Mouse (Mus musculus): ENCODE results near the gene Eif4g2. TPM values are rescaled to one million over a fixed set of nuclear protein-coding genes. Genes with fewer than 3 reads are reported as not detected.

The Eif4g2 gene
- total RNA-seq (2021) (1,000 to 10,000 TPM in 1 of 2 experiments, 100 to 1,000 TPM in 1; 958 to 1,084 TPM), polyA plus RNA-seq (2012; rRNA removed) (174 and 435 TPM in 2 replicates)
- long read RNA-seq, full-length matches to known transcripts = 651 of 811 reads
- long read RNA-seq, partial matches to known transcripts = 138 of 811 reads
- long read RNA-seq, other reads (novel, unspliced or antisense) = 22 of 811 reads

GRCm38 (mm10) chr7:111082822-111083732 lies at the start of gene Eif4g2:
Eif4g2 (minus strand) TSS chr7:111083030.
- Histone ChIP-seq H3K4me1 (ENCODE audit: control insufficient read depth, insufficient read depth, low read length) (peaks cover 4% of the 10 kb centered on the region; the same call in 1 of the 2 replicates), H3K36me3 (ENCODE audit: control insufficient read depth, insufficient read depth, low read length) (peaks cover 36% of the 10 kb centered on the region), H3K27ac (peak within 1 kb of the TSS; percentile 96), H3K27me3 (ENCODE audit: control insufficient read depth, insufficient read depth, low read length) (no peaks in the 10 kb centered on the region), H3K9ac (ENCODE audit: low read depth, low read length) (peak within 1 kb of the TSS; percentile 98), H3K4me3 (peak within 1 kb of the TSS; percentile 60), H3K79me2 (replicated peaks; ENCODE audit: control insufficient read depth, insufficient read depth, low read length) (no peaks in the 10 kb centered on the region)
- TF ChIP-seq CTCF (IDR thresholded peaks at IDR 0.05) = no peak
- TF ChIP-seq POLR2A (IDR thresholded peaks at IDR 0.05; ENCODE audit: insufficient read depth, low read depth, low read length) = peak; percentile 98
- TF ChIP-seq EP300 (IDR thresholded peaks at IDR 0.05; ENCODE audit: insufficient read depth, low read depth, low read length) = no peak; the same call in 1 of the 2 replicates
- intact Hi-C loops (cut with DNase I) = loop anchor here (1.0 to 5.0 kb wide), 2 partner anchors 39 to 74 kb away; no protein-coding TSS in a partner anchor
- peak; percentile 99 to 100 for DNase-seq
- under 1% methylated on average over 70 of the region's 70 CpGs for WGBS

- Histone ChIP-seq H3K9ac (ENCODE audit: low read depth, low read length) (no peak overlapping the region), H3K79me2 (replicated peaks; ENCODE audit: control insufficient read depth, insufficient read depth, low read length) (no peaks in the 10 kb centered on the region), H3K36me3 (ENCODE audit: control insufficient read depth, insufficient read depth, low read length) (no peaks in the 10 kb centered on the region), H3K4me1 (ENCODE audit: control insufficient read depth, insufficient read depth, low read length) (peaks cover 2% of the 10 kb centered on the region), H3K27me3 (ENCODE audit: control insufficient read depth, insufficient read depth, low read length) (no peaks in the 10 kb centered on the region), H3K4me3 (no peak overlapping the region), H3K27ac (no peak overlapping the region)
- intact Hi-C loops (cut with DNase I) = no loop called here
- no peak for TF ChIP-seq CTCF (IDR thresholded peaks at IDR 0.05)
- no peak for TF ChIP-seq EP300 (IDR thresholded peaks at IDR 0.05; ENCODE audit: insufficient read depth, low read depth, low read length)
- no peak for TF ChIP-seq POLR2A (IDR thresholded peaks at IDR 0.05; ENCODE audit: insufficient read depth, low read depth, low read length)
- 45% methylated on average over 2 of the region's 2 CpGs for WGBS
- DNase-seq = no peak
Measured at GRCm38 (mm10) chr7:111132596-111132995, 49.8 kb upstream of the Eif4g2 start.

DNA sequence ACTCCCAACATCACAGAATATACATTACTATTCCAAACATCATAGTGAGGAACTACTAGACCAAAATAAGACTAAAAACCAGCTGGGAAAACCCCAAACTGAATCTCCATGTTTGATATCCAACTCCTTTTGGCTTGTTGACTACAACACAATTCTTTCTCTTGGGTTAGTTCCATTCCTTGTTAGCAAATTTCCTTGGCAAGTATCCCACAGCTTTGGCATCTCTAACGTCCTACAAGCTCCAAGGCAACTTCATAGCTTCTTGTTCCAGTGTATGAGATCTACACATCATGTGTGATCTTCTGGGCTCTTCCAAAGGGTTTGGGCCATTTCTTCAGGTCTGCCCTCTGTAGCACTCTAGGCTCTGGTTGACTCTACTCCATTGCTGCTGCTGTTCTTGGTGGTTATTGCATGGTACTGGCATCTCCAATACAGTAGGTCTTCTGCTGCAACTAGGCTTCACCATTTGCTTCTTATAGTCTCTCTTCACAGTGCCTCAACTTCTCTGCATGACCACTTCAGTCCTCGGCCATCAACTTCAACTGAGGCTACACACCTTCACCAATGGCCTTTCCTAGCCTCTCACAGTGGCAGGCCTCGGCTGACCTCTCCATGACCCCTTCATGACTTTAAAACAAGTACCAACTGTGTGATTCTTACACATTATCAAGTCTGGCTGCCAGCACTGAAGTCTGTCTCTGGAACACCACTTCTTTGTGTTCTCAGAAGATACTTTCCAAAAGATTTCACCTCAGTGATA lies 44.0 kb upstream of the Eif4g2 start:
- Histone ChIP-seq H3K79me2 (replicated peaks; ENCODE audit: control insufficient read depth, insufficient read depth, low read length) (no peaks in the 10 kb centered on the region), H3K27ac (no peak overlapping the region), H3K27me3 (ENCODE audit: control insufficient read depth, insufficient read depth, low read length) (no peaks in the 10 kb centered on the region), H3K4me3 (no peak overlapping the region), H3K9ac (ENCODE audit: low read depth, low read length) (no peak overlapping the region), H3K36me3 (ENCODE audit: control insufficient read depth, insufficient read depth, low read length) (no peaks in the 10 kb centered on the region), H3K4me1 (ENCODE audit: control insufficient read depth, insufficient read depth, low read length) (peaks cover 2% of the 10 kb centered on the region)
- no peak for TF ChIP-seq CTCF (IDR thresholded peaks at IDR 0.05)
- no peak for TF ChIP-seq EP300 (IDR thresholded peaks at IDR 0.05; ENCODE audit: insufficient read depth, low read depth, low read length)
- no peak for TF ChIP-seq POLR2A (IDR thresholded peaks at IDR 0.05; ENCODE audit: insufficient read depth, low read depth, low read length)
- intact Hi-C loops (cut with DNase I) = no loop called here
- 60% methylated on average over 3 of the region's 3 CpGs for WGBS
- no peak for DNase-seq

GRCm38 (mm10) chr7:111123761-111124546 lies 41.1 kb upstream of the Eif4g2 start:
- intact Hi-C loops (cut with DNase I) = no loop called here
- H3K4me1 ChIP-seq (ENCODE audit: control insufficient read depth, insufficient read depth, low read length) = peaks cover 5% of the 10 kb centered on the region
- no peaks in the 10 kb centered on the region for H3K27me3 ChIP-seq (ENCODE audit: control insufficient read depth, insufficient read depth, low read length)
- H3K27ac ChIP-seq = peak overlapping the region; percentile 96; the same call in 1 of the 2 replicates
- 98% methylated on average over 2 of the region's 2 CpGs for WGBS
- no peaks in the 10 kb centered on the region for H3K79me2 ChIP-seq (replicated peaks; ENCODE audit: control insufficient read depth, insufficient read depth, low read length)
- no peak for TF ChIP-seq CTCF (IDR thresholded peaks at IDR 0.05)
- TF ChIP-seq POLR2A (IDR thresholded peaks at IDR 0.05; ENCODE audit: insufficient read depth, low read depth, low read length) = no peak
- no peak for TF ChIP-seq EP300 (IDR thresholded peaks at IDR 0.05; ENCODE audit: insufficient read depth, low read depth, low read length)
- no peak for DNase-seq
- peaks cover 6% of the 10 kb centered on the region for H3K36me3 ChIP-seq (ENCODE audit: control insufficient read depth, insufficient read depth, low read length)
- no peak overlapping the region for H3K9ac ChIP-seq (ENCODE audit: low read depth, low read length)
- H3K4me3 ChIP-seq = no peak overlapping the region

DNA sequence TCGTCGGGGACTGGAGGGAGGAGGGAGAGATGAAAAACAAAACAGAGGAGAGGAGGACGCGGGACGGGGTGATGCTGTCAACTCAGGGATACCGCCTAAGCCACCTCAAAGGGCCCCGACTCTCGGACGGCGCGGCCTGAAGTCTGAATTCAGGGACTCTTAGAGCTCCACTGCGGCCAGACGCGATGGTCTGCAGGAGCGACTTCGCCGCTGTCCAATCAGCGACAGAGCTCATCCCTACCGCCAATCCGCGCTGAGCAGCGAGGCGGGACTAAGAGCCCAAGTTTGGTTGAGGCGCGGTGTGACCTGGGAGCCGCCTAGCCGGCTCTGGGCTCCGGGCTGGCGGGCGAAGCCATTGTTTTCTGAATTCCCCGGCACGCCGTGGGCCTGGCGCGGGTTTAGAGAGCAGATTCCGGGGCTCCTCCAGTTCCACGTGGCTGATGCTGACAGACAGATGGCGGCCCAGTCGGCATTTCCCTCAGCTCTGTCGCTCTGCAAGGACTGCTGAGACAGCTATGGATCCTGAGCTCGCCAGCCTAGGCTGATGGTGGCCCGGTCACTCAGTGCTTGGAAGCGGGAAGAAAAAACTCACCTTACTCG lies 39.8 kb upstream of the Eif4g2 start:
- Histone ChIP-seq H3K27me3 (ENCODE audit: control insufficient read depth, insufficient read depth, low read length) (no peaks in the 10 kb centered on the region), H3K4me1 (ENCODE audit: control insufficient read depth, insufficient read depth, low read length) (peaks cover 5% of the 10 kb centered on the region), H3K4me3 (peak overlapping the region; percentile 65), H3K79me2 (replicated peaks; ENCODE audit: control insufficient read depth, insufficient read depth, low read length) (no peaks in the 10 kb centered on the region), H3K27ac (peak overlapping the region; percentile 96), H3K36me3 (ENCODE audit: control insufficient read depth, insufficient read depth, low read length) (peaks cover 9% of the 10 kb centered on the region), H3K9ac (ENCODE audit: low read depth, low read length) (peak overlapping the region; percentile 78)
- under 1% methylated on average over 44 of the region's 44 CpGs for WGBS
- peak; percentile 98 to 99 for DNase-seq
- TF ChIP-seq EP300 (IDR thresholded peaks at IDR 0.05; ENCODE audit: insufficient read depth, low read depth, low read length) = peak; percentile 63
- peak; percentile 98 for TF ChIP-seq POLR2A (IDR thresholded peaks at IDR 0.05; ENCODE audit: insufficient read depth, low read depth, low read length)
- peak; percentile 19; the same call in 1 of the 2 replicates for TF ChIP-seq CTCF (IDR thresholded peaks at IDR 0.05)
- intact Hi-C loops (cut with DNase I) = loop anchor here (1.0 kb wide), 2 partner anchors 35 to 39 kb away; partner anchors contain the start of gene Eif4g2
